Mouse (Mus musculus) C2C12 (cell line): ENCODE results near the gene Grik3.

Experiments
- CEBPB ChIP-seq: IDR thresholded peaks from one replicate; pipeline ENCODE4 v1.6.1; 2011; ENCODE audit warnings: low read depth, mild to moderate bottlenecking, control low read depth, moderate library complexity
- CTCF ChIP-seq: IDR thresholded peaks from one replicate; pipeline ENCODE4 v1.5.1; 2011; ENCODE audit not compliant: control insufficient read depth, insufficient read depth, insufficient read length
- FOSL1 ChIP-seq: IDR thresholded peaks from one replicate; pipeline ENCODE4 v1.8.0; 2011; ENCODE audit warnings: mild to moderate bottlenecking, low read length; ENCODE audit not compliant: poor library complexity, insufficient read depth, severe bottlenecking
- MAX ChIP-seq: IDR thresholded peaks from one replicate; pipeline ENCODE4 v1.6.1; 2011; ENCODE audit warnings: mild to moderate bottlenecking, control low read depth
- MYOG ChIP-seq: IDR thresholded peaks from one replicate; pipeline ENCODE4 v1.6.1; 2011; ENCODE audit not compliant: control insufficient read depth, insufficient read length; ENCODE audit errors: extremely low read depth
- USF1 ChIP-seq: IDR thresholded peaks from one replicate; pipeline ENCODE4 v1.6.1; 2011; ENCODE audit warnings: low read depth, mild to moderate bottlenecking, control low read depth, moderate library complexity

- TF ChIP-seq CTCF: no peak
- TF ChIP-seq MAX: no peak
- TF ChIP-seq USF1: no peak
- TF ChIP-seq FOSL1: no peak
- no peak for TF ChIP-seq CEBPB
- no peak for TF ChIP-seq MYOG
These were observed 32.4 kb downstream of the Grik3 start for GRCm38 (mm10) chr4:125522931-125523330.
